Mouse (Mus musculus): Measurements from ENCODE around the gene Fcrl5. TPM values are rescaled to one million over a fixed set of nuclear protein-coding genes. Genes with fewer than 3 reads are reported as not detected.
"Not testable (repeated sequence)": the region's sequence is repeated elsewhere in the genome, so short reads cannot be mapped to it uniquely, and the experiment has no call there.

Gene Fcrl5
- total and polyA plus RNA-seq, 2 experiments = 0.04 TPM; not detected in 1

DNA sequence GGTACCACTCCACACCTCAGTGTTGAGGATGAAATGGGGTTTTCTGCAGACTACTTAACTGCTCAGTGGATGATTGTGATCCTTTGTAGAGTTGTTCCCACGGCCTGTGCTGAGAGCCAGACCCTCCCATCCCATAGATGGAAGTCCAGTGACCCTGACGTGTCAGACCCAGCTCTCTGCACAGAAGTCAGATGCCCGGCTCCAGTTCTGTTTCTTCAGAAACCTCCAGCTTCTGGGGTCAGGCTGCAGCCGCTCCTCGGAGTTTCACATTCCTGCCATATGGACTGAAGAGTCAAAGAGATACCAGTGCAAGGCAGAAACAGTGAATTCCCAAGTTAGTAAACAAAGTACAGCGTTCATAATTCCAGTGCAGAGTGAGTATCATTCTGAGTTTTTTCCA, 8.4 kb downstream of the Fcrl5 start:
- 72% methylated on average over 6 of the region's 6 CpGs for WGBS
- Histone ChIP-seq H3K27ac (replicated peaks; ENCODE audit: insufficient read depth, low read depth, low read length) (no peak overlapping the region), H3K79me2 (ENCODE audit: control insufficient read depth, insufficient read depth, low read length) (no peaks in the 10 kb centered on the region), H3K36me3 (ENCODE audit: control insufficient read depth, insufficient read depth, low read length) (no peaks in the 10 kb centered on the region), H3K9ac (ENCODE audit: low read depth, low read length) (no peak overlapping the region), H3K4me1 (ENCODE audit: control insufficient read depth, insufficient read depth, low read length) (no peaks in the 10 kb centered on the region), H3K27me3 (ENCODE audit: control insufficient read depth, insufficient read depth, low read length) (no peaks in the 10 kb centered on the region), H3K4me3 (ENCODE audit: insufficient read depth, low read depth, low read length) (no peak overlapping the region)
- TF ChIP-seq CTCF (IDR thresholded peaks at IDR 0.05; ENCODE audit: low read depth, low read length) (no peak), POLR2A (IDR thresholded peaks at IDR 0.05; ENCODE audit: extremely low read depth, insufficient read depth, low read length) (no peak)
- DNase-seq (ENCODE audit: extremely low read depth, low read depth, low spot score) = no peak

DNA sequence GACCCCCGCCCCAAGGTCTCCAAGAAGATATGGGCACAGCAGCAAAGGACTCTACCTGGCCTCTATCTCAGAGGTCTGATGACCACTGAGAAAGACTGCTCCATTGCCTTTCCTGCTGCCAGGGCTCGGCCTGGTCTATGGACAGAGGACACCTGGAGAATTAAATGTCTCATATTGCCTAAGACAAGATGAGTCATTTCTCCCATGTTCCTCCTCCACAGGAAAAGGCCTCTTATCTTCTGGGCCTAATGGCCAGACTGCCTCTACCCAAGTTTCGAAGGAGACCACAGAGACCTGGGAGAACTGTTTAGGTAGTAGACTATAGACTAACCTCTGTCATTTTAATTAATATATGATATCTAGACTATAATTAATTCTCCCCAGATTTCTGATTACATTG, 29.9 kb downstream of the Fcrl5 start:
- Histone ChIP-seq H3K4me3 (ENCODE audit: insufficient read depth, low read depth, low read length) (no peak overlapping the region), H3K36me3 (ENCODE audit: control insufficient read depth, insufficient read depth, low read length) (no peaks in the 10 kb centered on the region), H3K9ac (ENCODE audit: low read depth, low read length) (no peak overlapping the region), H3K4me1 (ENCODE audit: control insufficient read depth, insufficient read depth, low read length) (no peaks in the 10 kb centered on the region), H3K27ac (replicated peaks; ENCODE audit: insufficient read depth, low read depth, low read length) (no peak overlapping the region), H3K27me3 (ENCODE audit: control insufficient read depth, insufficient read depth, low read length) (no peaks in the 10 kb centered on the region), H3K79me2 (ENCODE audit: control insufficient read depth, insufficient read depth, low read length) (no peaks in the 10 kb centered on the region)
- TF ChIP-seq POLR2A (IDR thresholded peaks at IDR 0.05; ENCODE audit: extremely low read depth, insufficient read depth, low read length) = no peak
- no peak for DNase-seq (ENCODE audit: extremely low read depth, low read depth, low spot score)
- WGBS = 77% methylated on average over 3 of the region's 3 CpGs

DNA sequence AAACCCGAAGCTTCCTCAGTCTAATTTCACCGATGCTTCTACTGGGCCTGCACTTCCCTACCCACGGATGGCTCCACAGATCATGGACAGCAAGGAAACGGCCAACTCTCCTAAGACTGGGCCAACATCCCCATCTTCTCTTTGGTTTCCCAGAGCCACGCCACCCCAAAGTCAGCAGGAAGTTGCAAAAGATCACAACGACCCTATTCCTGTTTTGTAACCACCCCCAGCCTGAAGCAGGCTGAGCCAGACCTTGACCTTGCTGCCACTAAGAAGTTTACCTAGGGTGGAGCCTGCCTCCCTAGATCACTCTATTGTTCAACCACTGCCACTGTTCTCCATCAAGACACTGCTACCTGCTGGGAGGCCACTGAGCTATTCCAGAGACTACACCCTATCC, 31.4 kb downstream of the Fcrl5 start:
- H3K9ac ChIP-seq (ENCODE audit: low read depth, low read length) = no peak overlapping the region
- TF ChIP-seq CTCF (IDR thresholded peaks at IDR 0.05; ENCODE audit: low read depth, low read length) (no peak), POLR2A (IDR thresholded peaks at IDR 0.05; ENCODE audit: extremely low read depth, insufficient read depth, low read length) (no peak)
- H3K27ac ChIP-seq (replicated peaks; ENCODE audit: insufficient read depth, low read depth, low read length) = no peak overlapping the region
- H3K4me3 ChIP-seq (ENCODE audit: insufficient read depth, low read depth, low read length) = no peak overlapping the region
- no peaks in the 10 kb centered on the region for H3K27me3 ChIP-seq (ENCODE audit: control insufficient read depth, insufficient read depth, low read length)
- no peaks in the 10 kb centered on the region for H3K36me3 ChIP-seq (ENCODE audit: control insufficient read depth, insufficient read depth, low read length)
- no peaks in the 10 kb centered on the region for H3K79me2 ChIP-seq (ENCODE audit: control insufficient read depth, insufficient read depth, low read length)
- DNase-seq (ENCODE audit: extremely low read depth, low read depth, low spot score) = no peak
- WGBS = 71% methylated on average over 6 of the region's 6 CpGs
- no peaks in the 10 kb centered on the region for H3K4me1 ChIP-seq (ENCODE audit: control insufficient read depth, insufficient read depth, low read length)

DNA sequence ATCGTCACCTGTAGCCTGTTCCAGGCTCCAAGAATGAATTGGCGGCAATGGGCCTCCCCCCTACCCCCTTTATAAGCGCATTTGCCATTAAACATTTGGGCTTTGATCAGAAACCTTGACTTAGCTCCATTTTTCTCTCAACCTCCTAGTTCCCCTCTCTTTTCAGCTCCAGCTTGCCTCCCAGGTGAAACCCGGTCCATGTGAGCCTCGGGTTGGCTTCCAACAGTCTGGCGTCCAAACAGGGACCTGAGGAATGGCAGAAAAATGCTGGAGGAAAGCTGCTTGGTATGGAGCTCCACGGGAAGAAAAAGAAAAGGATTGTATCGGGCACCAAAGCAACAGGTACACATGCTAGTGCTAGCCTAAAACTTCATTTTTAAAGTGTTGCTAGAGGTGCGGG, 31.8 kb downstream of the Fcrl5 start:
- Histone ChIP-seq H3K27ac (replicated peaks; ENCODE audit: insufficient read depth, low read depth, low read length) (no peak overlapping the region), H3K9ac (ENCODE audit: low read depth, low read length) (no peak overlapping the region), H3K36me3 (ENCODE audit: control insufficient read depth, insufficient read depth, low read length) (no peaks in the 10 kb centered on the region), H3K27me3 (ENCODE audit: control insufficient read depth, insufficient read depth, low read length) (no peaks in the 10 kb centered on the region), H3K4me1 (ENCODE audit: control insufficient read depth, insufficient read depth, low read length) (no peaks in the 10 kb centered on the region), H3K4me3 (ENCODE audit: insufficient read depth, low read depth, low read length) (no peak overlapping the region), H3K79me2 (ENCODE audit: control insufficient read depth, insufficient read depth, low read length) (no peaks in the 10 kb centered on the region)
- TF ChIP-seq CTCF (IDR thresholded peaks at IDR 0.05; ENCODE audit: low read depth, low read length) (no peak), POLR2A (IDR thresholded peaks at IDR 0.05; ENCODE audit: extremely low read depth, insufficient read depth, low read length) (no peak)
- 89% methylated on average over 9 of the region's 9 CpGs for WGBS
- no peak for DNase-seq (ENCODE audit: extremely low read depth, low read depth, low spot score)

DNA sequence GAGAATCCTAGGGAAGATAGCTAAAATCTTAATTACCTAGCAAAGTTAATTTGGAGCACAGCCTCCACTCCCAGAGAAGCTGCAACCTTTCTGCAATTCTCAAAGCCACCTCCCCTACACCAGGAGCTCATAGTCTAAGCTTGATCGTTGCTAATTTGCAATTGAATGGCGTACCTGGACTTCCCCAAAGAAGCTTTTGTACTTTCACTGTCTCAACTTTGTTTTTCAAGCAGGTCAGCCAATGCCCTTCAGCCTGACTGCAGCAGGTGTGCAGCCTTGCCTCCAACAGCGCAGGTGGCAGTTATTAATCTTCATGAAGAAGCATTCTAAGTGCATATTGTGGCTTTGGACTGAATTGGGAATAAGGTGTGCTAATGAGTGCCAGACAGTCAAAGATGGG, 42.4 kb downstream of the Fcrl5 start:
- H3K27me3 ChIP-seq (ENCODE audit: control insufficient read depth, insufficient read depth, low read length); DNase-seq (ENCODE audit: extremely low read depth, low read depth, low spot score): not testable (repeated sequence)
- WGBS = 83% methylated on average over 3 of the region's 3 CpGs

DNA sequence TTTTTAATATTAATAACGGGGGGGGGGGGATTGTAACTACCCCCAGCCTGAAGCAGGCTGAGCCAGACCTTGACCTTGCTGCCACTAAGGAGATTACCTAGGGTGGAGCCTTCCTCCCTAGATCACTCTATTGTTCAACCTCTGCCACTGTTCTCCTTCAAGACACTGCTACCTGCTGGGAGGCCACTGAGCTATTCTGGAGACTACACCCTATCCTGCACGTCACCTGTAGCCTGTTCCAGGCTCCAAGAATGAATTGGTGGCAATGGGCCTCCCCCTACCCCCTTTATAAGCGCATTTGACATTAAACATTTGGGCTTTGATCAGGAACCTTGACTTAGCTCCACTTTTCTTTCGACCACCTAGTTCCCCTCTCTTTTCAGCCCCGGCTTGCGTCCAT, 43.0 kb downstream of the Fcrl5 start:
- not testable (repeated sequence) for H3K4me3 ChIP-seq (ENCODE audit: insufficient read depth, low read depth, low read length); H3K27ac ChIP-seq (replicated peaks; ENCODE audit: insufficient read depth, low read depth, low read length); H3K27me3 ChIP-seq (ENCODE audit: control insufficient read depth, insufficient read depth, low read length); H3K9ac ChIP-seq (ENCODE audit: low read depth, low read length); H3K79me2 ChIP-seq (ENCODE audit: control insufficient read depth, insufficient read depth, low read length); DNase-seq (ENCODE audit: extremely low read depth, low read depth, low spot score); H3K36me3 ChIP-seq (ENCODE audit: control insufficient read depth, insufficient read depth, low read length); H3K4me1 ChIP-seq (ENCODE audit: control insufficient read depth, insufficient read depth, low read length)
- WGBS = 88% methylated on average over 6 of the region's 6 CpGs

More for the DNA sequence above, 42.4 kb downstream of the Fcrl5 start:
- H3K4me1 ChIP-seq (ENCODE audit: control insufficient read depth, insufficient read depth, low read length); H3K9ac ChIP-seq (ENCODE audit: low read depth, low read length); H3K79me2 ChIP-seq (ENCODE audit: control insufficient read depth, insufficient read depth, low read length); H3K27ac ChIP-seq (replicated peaks; ENCODE audit: insufficient read depth, low read depth, low read length); H3K36me3 ChIP-seq (ENCODE audit: control insufficient read depth, insufficient read depth, low read length); H3K4me3 ChIP-seq (ENCODE audit: insufficient read depth, low read depth, low read length): not testable (repeated sequence)

DNA sequence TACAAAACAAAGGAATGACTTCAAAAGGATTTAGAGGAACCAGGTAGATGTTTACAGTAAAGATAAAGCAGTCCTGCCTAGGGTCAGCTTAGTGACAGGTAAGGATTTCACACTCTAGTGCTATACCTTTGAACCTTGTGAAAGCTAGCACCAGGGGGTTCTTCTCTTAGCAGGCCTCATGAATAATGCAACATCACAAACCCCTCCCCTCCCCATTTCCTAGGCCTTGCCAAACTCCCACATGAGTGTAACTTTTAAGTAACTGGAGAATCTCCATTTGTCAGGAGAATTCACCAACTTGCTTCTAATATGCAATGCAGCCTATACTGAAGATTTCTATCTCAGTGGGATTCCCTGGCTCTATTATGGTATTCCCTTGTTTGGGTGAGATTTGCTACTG, 43.7 kb downstream of the Fcrl5 start:
- not testable (repeated sequence) for H3K4me1 ChIP-seq (ENCODE audit: control insufficient read depth, insufficient read depth, low read length); H3K9ac ChIP-seq (ENCODE audit: low read depth, low read length); H3K27me3 ChIP-seq (ENCODE audit: control insufficient read depth, insufficient read depth, low read length); DNase-seq (ENCODE audit: extremely low read depth, low read depth, low spot score); H3K4me3 ChIP-seq (ENCODE audit: insufficient read depth, low read depth, low read length); H3K36me3 ChIP-seq (ENCODE audit: control insufficient read depth, insufficient read depth, low read length); H3K79me2 ChIP-seq (ENCODE audit: control insufficient read depth, insufficient read depth, low read length); H3K27ac ChIP-seq (replicated peaks; ENCODE audit: insufficient read depth, low read depth, low read length)
